Mouse (Mus musculus): ENCODE data around the gene Ano10.
"Not testable (repeated sequence)": the region's sequence is repeated elsewhere in the genome, so short reads cannot be mapped to it uniquely, and the experiment has no call there.

The Ano10 gene

DNA sequence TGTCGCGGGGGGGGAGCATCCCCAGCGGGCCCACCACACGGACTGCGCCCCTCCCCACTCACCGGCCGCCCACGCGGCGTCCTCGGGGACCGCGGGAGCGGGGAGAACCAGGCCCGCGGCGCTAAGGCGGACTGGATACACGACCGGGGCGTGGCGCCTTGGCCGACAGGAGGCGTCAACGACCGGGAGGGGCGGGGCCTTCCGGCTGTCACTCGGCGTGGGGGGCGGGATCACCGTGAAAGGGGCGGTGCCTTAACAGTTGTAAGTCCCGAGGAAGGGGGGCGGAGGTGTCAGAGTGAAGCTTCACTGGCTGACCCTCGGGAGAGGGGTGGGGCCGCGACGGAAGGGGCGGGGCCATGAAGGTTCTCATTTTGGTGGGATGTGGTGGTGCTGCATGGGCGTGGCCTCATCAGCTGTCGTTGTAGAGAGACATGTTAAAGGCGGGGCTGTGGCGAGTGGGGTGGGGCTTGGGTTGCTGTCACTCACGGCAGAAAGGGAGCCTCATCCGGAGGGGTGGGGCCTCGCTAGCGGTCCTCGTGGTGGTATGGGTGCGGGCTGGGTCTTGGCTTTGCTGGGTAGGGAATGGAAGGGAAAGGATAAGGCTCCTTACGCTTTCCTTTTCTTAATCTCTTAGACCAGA is at the start of gene Ano10:
Ano10 (minus strand) TSS at position 182 of the 640 bp plus-strand sequence.
- DNase-seq (ENCODE audit: low spot score), result peak; percentile 99

DNA sequence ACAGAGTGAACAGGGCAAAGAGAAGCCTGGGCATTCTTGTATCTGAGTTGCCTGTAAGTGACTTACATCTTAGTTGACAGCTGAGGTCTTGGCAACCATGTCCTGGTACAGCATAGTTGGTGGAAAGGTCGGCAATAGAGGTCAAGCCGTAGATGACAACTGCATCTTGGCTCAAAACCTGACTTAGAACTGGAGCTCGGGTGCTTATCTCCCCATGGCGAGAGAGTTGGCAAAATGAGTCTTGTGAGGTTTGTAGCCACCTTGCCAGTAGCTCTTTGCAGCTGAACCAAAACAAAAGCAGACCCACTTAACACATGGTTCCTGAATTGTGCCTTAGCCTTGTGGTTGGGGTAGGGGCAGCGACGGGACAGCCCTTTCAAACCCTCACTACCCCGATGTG is 49.2 kb upstream of the Ano10 start:
- no peak for DNase-seq (ENCODE audit: low spot score)

DNA sequence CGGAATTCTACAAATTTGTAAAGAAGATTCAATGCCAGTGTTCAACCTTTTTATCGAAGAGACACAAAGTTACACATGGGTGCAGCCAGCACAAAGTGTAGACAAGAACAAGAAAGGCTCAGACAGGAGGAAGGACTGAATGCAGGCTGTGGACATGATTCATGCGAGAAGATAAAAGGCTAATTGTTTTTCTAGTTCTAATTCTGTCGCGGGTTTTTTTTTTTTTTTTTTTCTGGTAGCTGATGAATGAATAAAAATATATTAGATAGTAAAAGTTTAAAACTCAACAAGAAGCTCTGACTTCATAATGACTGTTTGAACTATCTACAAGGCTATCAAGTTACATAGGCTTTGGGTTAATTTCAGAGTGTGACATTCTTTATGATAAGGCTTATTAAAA is 45.7 kb upstream of the Ano10 start:
- no peak for DNase-seq (ENCODE audit: low spot score)

DNA sequence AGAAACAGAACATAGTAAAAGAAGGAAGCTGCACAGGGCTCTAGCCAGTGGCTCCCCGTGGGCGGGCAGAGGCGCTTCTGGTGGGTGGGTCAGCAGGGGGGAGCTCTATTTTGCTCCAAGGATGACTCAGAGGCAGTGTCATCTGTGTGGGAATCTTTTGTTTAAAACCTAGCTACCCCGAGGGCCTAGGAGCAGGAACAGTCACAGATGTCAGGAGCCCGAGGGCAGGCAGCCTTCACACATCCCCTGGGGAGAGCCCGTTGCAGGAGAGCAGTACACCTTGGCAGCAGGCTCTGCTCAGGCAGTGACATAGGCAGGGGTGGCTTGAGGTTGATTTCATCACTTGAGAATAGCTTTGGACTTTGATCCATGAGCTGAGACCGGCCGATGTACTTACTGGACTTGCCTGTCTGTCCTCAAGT is 43.3 kb upstream of the Ano10 start:
- no peak for DNase-seq (ENCODE audit: low spot score)

DNA sequence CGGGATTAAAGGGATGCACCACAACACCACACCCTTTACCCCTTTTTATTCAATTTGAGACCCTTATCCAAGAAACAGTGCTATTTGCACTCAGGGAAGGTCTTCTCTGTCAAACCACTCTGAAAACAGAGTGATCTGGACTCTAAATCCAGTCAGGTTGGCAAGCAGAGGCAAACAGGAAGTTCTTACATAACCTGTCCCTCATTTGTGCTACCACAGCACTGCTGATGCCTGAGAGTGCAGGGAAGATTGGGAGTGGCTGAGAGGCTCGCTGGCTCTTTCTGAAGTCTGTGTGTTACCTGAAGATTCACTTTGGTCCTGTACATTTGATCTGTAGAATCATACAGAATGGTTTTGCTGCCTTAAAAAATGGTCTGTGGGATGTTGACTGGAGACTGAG is 42.5 kb upstream of the Ano10 start:
- DNase-seq (ENCODE audit: low spot score), result peak; percentile 43

DNA sequence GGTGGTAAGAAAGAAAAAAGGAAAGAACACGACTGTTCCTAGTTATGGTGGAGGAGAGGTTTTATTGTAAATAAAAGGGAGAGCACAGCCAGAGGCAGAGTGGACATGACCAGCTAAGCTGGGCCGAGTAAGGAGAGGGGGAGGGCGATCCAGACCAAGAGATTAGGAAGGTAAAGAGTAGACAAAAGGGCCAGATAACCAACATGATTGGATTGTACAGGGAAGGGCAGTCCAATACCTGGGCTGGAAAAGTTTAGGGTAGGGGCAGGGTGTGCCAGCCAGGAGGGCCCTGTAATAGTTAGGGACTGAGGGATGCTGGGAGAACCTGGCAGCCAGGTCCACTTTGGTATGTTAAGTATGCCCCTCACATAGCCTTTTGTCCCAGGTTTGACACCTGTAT is 34.0 kb upstream of the Ano10 start:
- no peak for DNase-seq (ENCODE audit: low spot score)

DNA sequence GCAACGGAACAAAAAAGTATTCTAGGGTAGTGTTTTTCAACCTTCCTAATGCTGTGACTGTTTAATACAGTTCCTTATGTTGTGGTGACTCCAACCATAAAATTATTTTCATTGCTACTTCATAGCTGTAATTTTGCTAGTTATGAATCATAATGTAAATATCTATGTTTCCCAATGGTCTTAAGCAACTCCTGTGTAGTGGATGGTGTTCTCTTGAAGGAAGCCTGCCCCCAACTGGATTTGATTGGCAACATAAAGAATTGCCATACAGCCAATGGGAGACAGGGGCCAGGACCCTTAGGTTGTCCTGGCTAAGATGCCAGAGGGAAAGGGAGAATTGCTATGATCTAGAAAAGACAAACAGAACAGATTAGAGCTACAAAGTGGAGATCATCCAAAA is 31.8 kb upstream of the Ano10 start:
- no peak for DNase-seq (ENCODE audit: low spot score)

DNA sequence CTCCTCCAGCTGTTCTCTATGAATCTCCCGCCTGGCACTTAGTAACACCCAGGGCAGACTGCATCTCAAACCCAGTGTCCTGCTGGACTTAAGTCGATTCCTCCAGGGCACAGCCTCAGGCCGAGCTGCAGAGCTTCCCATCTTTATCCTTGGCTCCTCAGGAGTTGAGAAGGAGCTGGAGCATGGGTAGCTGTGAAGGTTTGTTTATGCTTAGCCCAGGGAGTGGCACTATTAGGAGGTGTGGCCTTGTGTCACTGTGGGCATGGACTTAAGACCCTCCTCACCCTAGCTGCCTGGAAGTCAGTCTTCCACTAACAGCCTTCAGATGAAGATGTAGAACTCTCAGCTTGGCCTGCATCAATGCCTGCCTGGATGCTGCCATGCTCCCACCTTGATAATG is 28.1 kb upstream of the Ano10 start:
- no peak for DNase-seq (ENCODE audit: low spot score)

DNA sequence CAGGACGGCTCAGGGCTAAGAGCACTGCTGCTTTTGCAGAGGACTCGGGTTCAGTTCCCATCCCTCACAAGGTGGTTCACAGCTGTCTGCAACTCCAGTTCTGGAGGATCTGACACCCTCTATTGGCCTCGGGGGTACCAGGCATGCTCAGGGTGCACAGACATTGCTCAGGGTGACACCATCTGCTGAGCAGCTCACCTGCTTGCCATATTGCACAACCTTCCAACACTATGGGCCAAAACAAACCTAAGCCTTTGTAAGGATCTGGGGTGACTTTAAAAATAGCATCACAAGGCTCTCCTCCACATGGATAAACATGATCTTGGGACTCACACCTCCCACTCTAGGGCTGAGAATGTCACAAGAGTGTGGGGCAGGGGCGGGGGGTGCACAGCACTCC is 26.4 kb upstream of the Ano10 start:
- peak; percentile 59 for DNase-seq (ENCODE audit: low spot score)

DNA sequence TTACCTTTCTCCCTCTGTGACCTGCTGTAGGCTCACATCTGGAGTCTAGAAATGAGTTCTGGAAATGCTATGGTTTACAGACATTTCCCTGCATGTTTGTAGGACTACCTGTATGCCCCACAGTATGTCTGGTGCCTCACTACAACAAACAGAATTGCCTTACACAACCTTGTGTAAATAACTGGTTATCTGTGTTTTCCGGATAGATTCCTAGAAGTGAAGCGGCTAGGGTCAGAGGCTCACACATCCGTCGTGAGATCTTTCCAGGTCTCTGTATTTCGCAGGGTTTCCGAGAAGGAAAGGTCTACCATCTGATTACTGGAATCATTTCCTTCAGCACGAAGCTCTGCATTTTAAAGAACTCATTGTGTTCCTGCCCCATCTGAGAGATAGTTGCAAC is 22.3 kb upstream of the Ano10 start:
- no peak for DNase-seq (ENCODE audit: low spot score)

DNA sequence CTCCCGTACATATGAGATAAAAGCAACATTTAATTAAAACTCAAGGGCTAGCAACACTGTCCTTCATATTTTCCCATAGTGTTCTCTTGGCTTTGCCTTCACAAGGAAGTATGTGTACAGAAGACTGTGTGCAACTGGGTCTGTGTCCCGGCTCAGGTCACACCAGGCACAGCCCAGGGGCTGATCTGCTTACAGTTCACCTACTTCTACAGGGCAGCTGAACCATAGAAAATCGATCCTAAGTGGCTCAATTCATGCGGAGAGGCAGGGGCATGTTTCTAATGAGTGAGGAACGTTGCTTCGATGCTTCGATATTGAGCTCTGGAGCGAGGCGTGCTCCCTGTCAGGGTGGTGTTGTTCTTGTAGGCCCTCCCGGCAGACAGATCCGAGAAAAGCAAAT is 21.3 kb upstream of the Ano10 start:
- no peak for DNase-seq (ENCODE audit: low spot score)

DNA sequence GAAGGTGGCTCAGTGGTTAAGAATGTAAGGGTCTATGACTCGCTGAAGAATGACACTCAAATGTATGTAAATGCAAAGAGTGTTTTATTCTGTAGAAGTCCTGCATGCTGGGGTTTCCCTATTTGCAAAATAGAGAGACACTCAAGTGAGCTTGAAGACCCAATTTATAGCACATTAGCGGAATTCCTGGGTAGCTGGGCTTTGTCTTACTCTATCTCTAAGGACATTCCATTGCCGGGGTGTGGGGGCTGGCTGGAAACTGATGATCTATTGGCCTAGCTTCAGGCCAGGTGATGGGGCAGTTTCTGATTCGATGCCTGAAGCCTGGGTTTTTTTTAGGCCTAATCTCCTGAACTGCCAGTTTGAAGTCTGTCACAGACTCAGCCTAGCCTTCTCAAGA is 20.7 kb upstream of the Ano10 start:
- no peak for DNase-seq (ENCODE audit: low spot score)

DNA sequence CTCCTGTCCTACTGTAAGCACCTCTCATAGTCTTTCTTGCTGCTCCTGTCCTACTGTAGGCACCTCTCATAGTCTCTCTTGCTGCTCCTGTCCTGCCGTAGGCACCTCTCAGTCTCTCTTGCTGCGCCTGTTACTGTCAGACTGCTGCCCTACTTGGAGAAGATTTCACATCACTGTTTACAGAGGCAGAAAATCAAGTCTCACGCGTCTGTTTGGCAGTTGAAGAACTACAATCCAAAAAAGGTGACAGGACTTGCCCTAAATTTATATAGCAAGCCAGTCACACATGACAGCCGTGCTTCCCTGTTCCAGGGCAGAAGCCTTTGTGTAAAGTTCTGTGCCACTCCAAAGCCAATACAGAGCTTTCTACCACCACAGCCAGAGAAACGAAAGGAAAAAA is 20.2 kb upstream of the Ano10 start:
- DNase-seq (ENCODE audit: low spot score), result no peak

DNA sequence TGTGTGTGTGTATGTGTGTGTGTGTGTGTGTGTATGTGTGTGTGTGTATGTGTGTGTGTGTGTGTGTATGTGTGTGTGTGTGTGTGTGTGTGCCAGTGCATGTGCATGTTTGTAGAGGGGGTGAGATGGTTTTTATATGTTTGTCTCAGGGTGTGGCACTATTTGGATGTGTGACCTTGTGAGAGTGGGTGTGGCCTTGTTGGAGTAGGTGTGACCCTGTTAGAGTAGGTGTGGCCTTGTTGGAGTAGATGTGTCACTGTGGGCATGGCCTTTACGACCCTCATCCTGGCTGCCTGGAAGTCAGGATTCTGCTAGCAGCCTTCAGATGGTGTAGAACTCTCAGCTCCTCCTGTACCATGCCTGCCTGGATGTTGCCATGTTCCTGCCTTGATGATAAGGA is 18.9 kb upstream of the Ano10 start:
- DNase-seq (ENCODE audit: low spot score), result not testable (repeated sequence)

DNA sequence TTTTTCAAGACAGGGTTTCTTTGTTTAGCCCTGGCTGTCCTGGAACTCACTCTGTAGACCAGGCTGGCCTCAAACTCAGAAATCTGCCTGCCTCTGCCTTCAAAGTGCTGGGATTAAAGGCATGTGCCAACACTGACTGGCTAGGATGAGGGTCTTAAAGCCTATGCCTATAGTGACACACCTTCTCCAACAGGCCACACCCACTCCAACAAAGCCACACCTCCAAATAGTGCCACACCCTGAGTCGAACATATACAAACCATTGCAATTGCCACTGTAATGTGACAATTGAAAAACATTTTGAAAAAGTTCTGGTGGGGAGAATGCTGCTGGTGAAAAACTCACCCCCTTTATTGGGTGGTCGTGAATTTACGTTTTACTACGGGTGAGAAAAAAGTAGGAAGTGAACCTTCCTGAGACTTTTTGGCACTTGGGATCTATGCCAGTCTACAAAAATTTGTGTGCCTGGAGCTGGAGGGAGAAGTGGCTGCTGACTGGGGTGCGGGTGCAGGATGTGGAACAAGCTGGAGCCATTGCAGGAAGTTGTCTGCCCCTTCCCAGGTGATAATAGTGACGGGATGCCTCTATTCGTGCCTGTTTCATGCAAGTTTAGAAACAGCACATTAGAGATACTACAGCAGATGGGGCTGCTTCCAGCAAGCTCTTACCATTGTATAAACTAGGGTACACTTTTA is 18.2 kb upstream of the Ano10 start:
- no peak for DNase-seq (ENCODE audit: low spot score)

DNA sequence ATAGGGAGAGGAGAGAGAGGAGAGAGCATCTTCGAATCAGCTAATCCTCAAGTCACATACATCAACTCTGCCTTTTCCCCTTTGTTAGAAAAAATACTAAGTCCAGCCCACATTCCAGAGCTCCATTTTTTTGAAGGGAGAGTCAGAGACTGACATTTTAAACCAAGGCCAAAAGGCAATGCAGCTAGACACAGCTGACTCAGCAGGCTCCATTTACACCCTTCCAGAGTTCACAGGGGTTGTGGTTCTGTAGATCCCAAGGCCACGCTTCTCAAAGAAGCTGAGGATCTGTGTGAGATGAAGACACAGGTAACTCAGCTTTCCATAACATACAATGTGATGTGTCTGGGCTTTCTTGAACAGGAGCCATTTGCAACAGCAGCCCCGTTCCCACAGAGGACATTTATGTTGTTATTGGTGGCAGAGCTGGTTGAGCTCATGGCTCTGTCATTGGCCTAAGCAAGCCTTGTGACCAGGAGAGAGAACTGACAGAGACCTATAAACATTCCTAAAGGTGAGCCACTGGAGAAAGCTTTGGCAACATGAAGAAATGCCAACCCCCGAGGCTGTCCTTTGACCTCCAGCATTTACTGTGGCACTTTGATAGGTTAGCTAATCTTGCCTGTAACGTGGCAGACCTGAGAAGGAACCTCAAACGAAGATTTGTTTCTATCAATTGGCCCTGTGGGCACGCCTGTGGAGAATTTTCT is 17.0 kb upstream of the Ano10 start:
- DNase-seq (ENCODE audit: low spot score), result no peak

DNA sequence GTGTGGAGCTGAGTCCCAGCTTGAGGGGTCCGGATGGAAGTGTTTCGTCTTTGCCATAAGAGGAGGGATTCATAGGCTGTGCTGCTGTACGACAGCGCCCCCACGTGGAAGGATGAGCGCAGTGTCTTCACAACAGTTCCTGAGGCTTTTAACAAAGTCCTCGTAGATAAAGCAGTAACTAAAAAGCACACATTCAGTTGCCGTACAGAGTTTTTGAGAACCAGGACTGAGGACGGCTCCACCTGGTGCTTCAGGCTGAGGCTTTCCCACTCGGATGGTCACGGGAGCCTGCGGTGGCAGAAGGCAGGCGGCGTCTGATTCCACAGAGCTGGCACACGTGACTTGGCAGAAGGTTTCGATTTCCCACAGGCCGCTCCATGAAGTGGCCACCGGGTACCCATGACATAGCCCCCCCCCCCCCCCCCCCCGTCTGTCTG is 16.4 kb upstream of the Ano10 start:
- DNase-seq (ENCODE audit: low spot score), result peak; percentile 85

DNA sequence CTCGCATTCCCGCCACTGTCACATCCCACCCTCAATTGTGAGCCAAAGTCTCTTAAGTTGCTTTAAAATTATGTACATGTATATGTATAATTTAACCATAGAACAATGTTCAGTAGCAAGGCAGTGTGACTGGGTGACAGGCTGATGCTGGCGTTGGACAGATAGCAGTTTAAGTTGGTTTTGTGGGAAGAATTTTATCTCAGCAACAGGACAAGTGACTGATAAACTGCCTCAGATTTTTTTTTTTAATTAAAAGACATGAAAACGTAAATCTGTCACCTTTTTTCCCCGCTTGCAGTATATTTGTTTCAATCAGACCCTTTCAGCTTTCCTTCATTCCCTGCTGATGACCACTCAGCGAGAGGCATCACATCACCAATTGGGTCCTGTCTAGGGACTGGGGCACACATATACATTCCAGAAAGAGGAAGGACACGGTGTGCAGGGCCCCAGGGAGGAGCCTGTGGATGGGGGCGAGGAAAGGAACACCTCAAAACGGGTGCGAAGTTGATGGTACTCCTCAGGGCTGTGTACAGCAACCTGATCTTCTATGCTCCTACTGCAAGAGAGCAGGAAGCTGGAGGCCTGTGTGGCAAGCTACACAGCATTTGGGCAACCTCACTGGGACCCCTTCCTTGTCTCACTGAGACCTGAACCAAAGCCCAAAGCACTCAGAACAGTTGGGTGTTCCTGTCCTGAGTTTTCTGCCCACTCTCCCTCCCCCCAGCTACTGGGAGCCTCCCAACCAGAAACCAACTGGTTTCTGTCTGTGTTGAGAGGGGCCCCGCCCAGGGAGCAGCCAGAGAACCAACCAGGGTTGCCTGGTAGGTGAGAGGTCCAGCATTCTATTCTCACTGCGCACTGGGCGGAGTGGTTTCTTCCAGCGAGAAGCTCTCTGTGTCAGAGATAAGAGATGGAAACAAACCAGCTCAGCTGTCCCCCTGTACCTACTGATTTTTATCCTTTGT is 15.1 kb upstream of the Ano10 start:
- DNase-seq (ENCODE audit: low spot score), result peak; percentile 69

DNA sequence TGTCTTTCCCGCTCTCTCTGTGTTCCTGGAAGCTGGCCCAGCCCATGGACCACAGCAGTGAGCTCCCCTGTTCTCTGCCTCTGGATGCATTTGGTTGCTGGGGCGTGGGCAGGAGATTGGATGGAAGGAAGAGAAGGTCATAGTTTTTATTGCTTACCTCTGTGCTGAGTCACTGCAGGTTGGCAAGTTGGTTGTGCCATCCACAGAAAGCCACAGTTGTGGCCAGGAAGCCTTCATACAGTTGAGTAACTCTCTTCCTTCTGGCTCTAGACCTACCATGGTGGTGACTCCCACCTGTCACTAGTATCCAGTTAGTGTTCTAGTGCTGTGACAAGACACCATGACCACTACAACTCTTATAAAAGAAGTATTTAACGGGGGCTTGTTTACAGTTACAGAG is 11.1 kb upstream of the Ano10 start:
- DNase-seq (ENCODE audit: low spot score), result no peak

DNA sequence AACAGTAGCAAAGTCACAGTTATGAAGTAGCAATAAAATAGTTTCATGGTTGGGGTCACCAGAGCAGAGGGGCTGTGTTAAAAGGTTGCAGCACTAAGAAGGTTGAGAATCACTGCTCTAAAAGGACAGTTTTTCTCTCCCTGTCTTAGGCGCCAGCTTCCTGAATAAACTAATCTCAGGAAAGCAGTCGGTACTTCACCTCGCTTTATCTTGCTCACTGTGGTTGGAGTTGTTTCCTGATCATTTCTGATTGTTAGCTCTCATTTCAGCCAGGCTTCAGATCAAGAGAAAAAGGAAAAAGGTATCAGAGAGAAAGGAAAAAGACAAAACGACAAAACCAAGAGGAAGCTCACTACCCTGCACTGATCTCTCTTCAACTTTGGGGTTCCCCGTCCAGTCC is 1.9 kb upstream of the Ano10 start:
- DNase-seq (ENCODE audit: low spot score), result no peak

DNA sequence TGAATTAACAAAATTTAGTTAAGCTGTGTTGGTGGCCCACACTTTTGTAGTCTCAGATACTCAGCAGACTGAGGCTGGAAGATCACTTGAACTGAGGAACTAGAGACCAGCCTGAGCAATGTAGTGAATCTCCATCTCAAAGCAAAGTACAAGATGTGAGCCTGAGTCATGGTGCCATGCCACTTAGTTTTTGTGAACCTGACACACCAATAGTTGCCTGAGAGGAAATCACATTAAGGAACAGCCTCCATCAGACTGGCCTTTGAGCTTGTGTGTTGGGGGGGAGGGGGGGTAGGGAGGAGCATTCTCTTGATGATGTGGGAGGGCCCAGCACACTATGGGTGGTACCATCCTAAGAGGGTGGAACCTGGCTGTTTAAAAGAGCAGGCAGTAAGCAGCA is 1.2 kb upstream of the Ano10 start:
- DNase-seq (ENCODE audit: low spot score), result no peak

DNA sequence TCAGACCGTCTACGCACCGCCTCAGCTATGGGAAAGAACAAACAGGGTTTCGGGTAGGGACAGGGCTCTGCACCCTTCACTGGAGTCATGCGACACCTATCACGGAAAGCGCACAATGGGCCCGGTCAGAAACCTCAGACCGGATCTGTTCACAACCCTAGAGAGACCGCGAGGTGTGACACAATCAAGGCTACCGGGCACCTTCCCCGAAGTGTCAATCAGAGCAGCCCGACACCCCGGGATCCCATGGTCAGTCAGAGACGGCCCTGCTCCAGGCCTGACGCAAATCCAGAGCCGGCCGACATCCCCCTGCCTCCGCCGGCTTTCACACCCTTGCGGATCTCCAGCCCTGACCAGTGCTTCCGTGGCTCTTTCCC is 370 bp downstream of the Ano10 start:
- peak; percentile 58 for DNase-seq (ENCODE audit: low spot score)

Measured in lung, postnatal 25 days (tissue).